In genomic region chr11:93471573-93472179, GRCm38 (mm10) we compare ENCODE assay signal across 9 mouse cellular contexts.
DNase-seq lines count a peak whose midpoint lies in the region; ATAC-seq and TF ChIP-seq lines count a peak whose summit lies in the region.
"Had no signal": no experiment of that assay in that cellular context is flagged by ENCODE, and none has a peak within 500 bp of the region (broad histone marks: within the 10 kb centered on the region; RNA-seq: fewer than 3 reads in every experiment).

No protein-coding gene starts in this region.

- no peaks in the 10 kb centered on the region for H3K36me3 ChIP-seq in forebrain, embryonic 15.5 days
- H3K36me3 ChIP-seq in hindbrain, embryonic 10.5 days, result no peaks in the 10 kb centered on the region
- H3K36me3 ChIP-seq: liver, embryonic 13.5 days had no signal

- H3K4me2 ChIP-seq in forebrain, embryonic 15.5 days (replicated peaks), result peak overlapping the region; percentile 24; the same call in 1 of the 2 replicates
- H3K4me2 ChIP-seq: liver, embryonic 13.5 days had no signal

- peaks cover 7% of the 10 kb centered on the region; the same call in 1 of the 2 replicates for H3K4me1 ChIP-seq in forebrain, embryonic 15.5 days
- H3K4me1 ChIP-seq in hindbrain, embryonic 10.5 days (replicated peaks), result peaks cover 8% of the 10 kb centered on the region
- H3K4me1 ChIP-seq: liver, embryonic 13.5 days had no signal

- CTCF ChIA-PET in Patski (lab: Charles Lee), result interaction anchor here (0.9 to 1.0 kb wide), 2 partner anchors 11 to 62 kb away, joined by 3 to 4 read pairs; no protein-coding TSS in a partner anchor

- POLR2A ChIA-PET in Patski (lab: Charles Lee), result no interaction called here

- no peak for DNase-seq in Patski (ENCODE audit: low read depth, low spot score)
- DNase-seq in cerebellum, adult 11 months, result peak; percentile 97
- DNase-seq in hindbrain, embryonic 10.5 days (ENCODE audit: low spot score), result peak; percentile 72
- peak; percentile 85 to 89 for DNase-seq in layer of hippocampus, postnatal 10 days (ENCODE audit: low spot score in 2 of 2)
- DNase-seq in lung, postnatal 4 days, result peak; percentile 57 to 76
- peak; percentile 71 for DNase-seq in right cerebral cortex, postnatal 14 days
- DNase-seq: liver, embryonic 13.5 days had no signal

- peak; percentile 44 for ATAC-seq in Patski
- peak; percentile 87 for ATAC-seq in forebrain, embryonic 15.5 days (replicated peaks)
- ATAC-seq in inflammation-experienced regulatory T-cells, adult 6 months, result no peak

- no peak overlapping the region for H3K9ac ChIP-seq in forebrain, embryonic 15.5 days (replicated peaks)
- H3K9ac ChIP-seq: liver, embryonic 13.5 days had no signal

- no peaks in the 10 kb centered on the region for H3K9me3 ChIP-seq in forebrain, embryonic 15.5 days
- H3K9me3 ChIP-seq in hindbrain, embryonic 10.5 days, result no peaks in the 10 kb centered on the region
- H3K9me3 ChIP-seq: liver, embryonic 13.5 days had no signal

- H3K27me3 ChIP-seq in Patski, result no peaks in the 10 kb centered on the region
- no peaks in the 10 kb centered on the region for H3K27me3 ChIP-seq in forebrain, embryonic 15.5 days
- no peaks in the 10 kb centered on the region for H3K27me3 ChIP-seq in hindbrain, embryonic 10.5 days (ENCODE audit: insufficient read depth, poor library complexity, severe bottlenecking)
- H3K27me3 ChIP-seq: liver, embryonic 13.5 days had no signal

- in situ Hi-C loops in Patski (cut with MboI; ENCODE audit: low pct_unique_long_range_greater_than_20kb), result loop anchor here (10.0 kb wide), 1 partner anchor 327 kb away; no protein-coding TSS in a partner anchor

- H3K4me3 ChIP-seq in forebrain, embryonic 15.5 days, result peak overlapping the region; percentile 12; the same call in 1 of the 2 replicates
- peak overlapping the region; percentile 30; the same call in 1 of the 2 replicates for H3K4me3 ChIP-seq in hindbrain, embryonic 10.5 days
- H3K4me3 ChIP-seq: liver, embryonic 13.5 days had no signal

- no peak overlapping the region for H3K27ac ChIP-seq in forebrain, embryonic 15.5 days (replicated peaks)
- peak overlapping the region; percentile 69; the same call in 1 of the 2 replicates for H3K27ac ChIP-seq in hindbrain, embryonic 10.5 days
- H3K27ac ChIP-seq: liver, embryonic 13.5 days had no signal

- peak; percentile 76 for TF ChIP-seq CTCF in Patski (IDR thresholded peaks at IDR 0.05)

- WGBS in forebrain, embryonic 15.5 days, result 23% methylated on average over 10 of the region's 10 CpGs
- 33% methylated on average over 10 of the region's 10 CpGs for WGBS in hindbrain, embryonic 10.5 days
